Mouse (Mus musculus): Measurements from ENCODE around the gene Gna13. TPM values are rescaled to one million over a fixed set of nuclear protein-coding genes. Genes with fewer than 3 reads are reported as not detected.
A peak's percentile ranks its signal among the peaks of the same experiment; 100 is the strongest.

Gene Gna13
- polyA plus RNA-seq, 1 experiment = 22.0 TPM

DNA sequence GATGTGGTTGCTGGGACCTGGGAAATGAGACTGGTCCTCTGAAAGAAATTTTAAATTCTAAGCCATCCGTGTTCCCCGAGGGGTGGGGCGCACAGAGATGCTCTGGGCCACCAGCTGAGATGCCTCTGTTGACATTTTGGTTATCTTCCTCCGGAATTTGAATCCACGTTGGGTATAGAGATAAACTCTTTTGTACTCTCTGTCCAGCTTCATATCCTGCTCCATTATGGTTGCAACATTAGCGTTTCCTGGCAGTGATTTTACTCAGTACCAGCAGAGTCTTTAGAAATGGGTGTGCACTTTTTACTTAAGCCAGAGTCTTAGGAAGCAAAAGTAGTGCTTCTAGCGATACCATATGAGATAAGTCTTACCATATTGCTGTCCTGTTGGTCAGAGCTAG lies 15.4 kb downstream of the Gna13 start:
- Histone ChIP-seq H3K4me3 (ENCODE audit: extremely low read depth, insufficient read depth, insufficient read length) (no peak overlapping the region), H3K27ac (ENCODE audit: insufficient read depth, low read length) (no peak overlapping the region), H3K36me3 (ENCODE audit: control insufficient read depth, insufficient read depth, low read length) (no peaks in the 10 kb centered on the region), H3K4me1 (ENCODE audit: control insufficient read depth, insufficient read depth, insufficient read length) (peaks cover 26% of the 10 kb centered on the region), H3K27me3 (ENCODE audit: control insufficient read depth, insufficient read depth, low read length) (no peaks in the 10 kb centered on the region)
- DNase-seq (ENCODE audit: low read depth in 1 of 2, low spot score in 2 of 2) = no peak
- TF ChIP-seq POLR2A (IDR thresholded peaks at IDR 0.05; ENCODE audit: low read depth, low read length) (no peak), CTCF (IDR thresholded peaks at IDR 0.05; ENCODE audit: extremely low read depth, insufficient read depth, insufficient read length, insufficient replicate concordance) (no peak)
- WGBS = 67% methylated on average over 7 of the region's 7 CpGs

DNA sequence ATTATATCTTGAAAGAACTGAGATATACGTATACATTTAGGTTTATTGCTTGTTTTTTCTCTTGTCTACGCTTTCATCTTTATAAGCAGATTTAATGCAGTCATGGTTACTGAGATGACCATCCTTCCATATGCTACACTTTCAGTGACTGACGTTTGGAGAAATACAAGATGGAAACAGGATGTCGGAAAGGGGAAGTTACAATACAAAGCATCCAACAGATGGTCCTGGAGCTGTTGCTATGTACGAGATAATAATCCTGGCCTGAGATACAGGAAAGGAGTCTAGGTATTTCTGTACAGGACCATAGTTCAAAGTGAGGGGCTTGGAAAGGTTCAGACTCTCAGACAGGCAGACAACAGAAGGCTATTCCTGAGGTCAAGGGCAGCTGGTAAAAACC lies 18.0 kb downstream of the Gna13 start:
- Histone ChIP-seq H3K4me1 (ENCODE audit: control insufficient read depth, insufficient read depth, insufficient read length) (peaks cover 21% of the 10 kb centered on the region), H3K27me3 (ENCODE audit: control insufficient read depth, insufficient read depth, low read length) (no peaks in the 10 kb centered on the region), H3K36me3 (ENCODE audit: control insufficient read depth, insufficient read depth, low read length) (0 out of 2 replicates have a peak, but pooled peaks cover 1% of the 10 kb centered on the region), H3K27ac (ENCODE audit: insufficient read depth, low read length) (no peak overlapping the region), H3K4me3 (ENCODE audit: extremely low read depth, insufficient read depth, insufficient read length) (no peak overlapping the region)
- 38% methylated on average over 5 of the region's 5 CpGs for WGBS
- TF ChIP-seq CTCF (IDR thresholded peaks at IDR 0.05; ENCODE audit: extremely low read depth, insufficient read depth, insufficient read length, insufficient replicate concordance) (no peak), POLR2A (IDR thresholded peaks at IDR 0.05; ENCODE audit: low read depth, low read length) (no peak)
- peak in 1 of 2 experiments; percentile 41 for DNase-seq (ENCODE audit: low read depth in 1 of 2, low spot score in 2 of 2)

DNA sequence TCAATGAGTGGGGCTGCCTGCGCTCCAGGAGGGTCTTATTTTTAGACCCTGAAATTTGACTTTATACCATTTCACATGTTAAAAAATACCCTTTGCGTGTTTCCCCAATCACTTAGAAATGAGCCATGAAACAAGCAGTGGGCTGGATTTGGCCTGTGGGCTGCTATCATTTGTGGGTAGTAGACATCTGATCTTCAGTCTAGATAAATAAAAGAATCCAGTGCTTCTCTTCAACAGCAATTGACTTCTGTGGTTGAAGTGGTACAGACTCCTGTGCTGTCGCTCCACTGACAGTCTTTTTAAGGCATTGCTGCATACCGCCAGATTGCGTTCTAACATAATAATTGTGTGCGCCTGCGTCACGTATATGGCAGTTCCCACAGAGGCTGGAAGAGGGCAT lies 22.7 kb downstream of the Gna13 start:
- H3K27ac ChIP-seq (ENCODE audit: insufficient read depth, low read length) = no peak overlapping the region
- TF ChIP-seq CTCF (IDR thresholded peaks at IDR 0.05; ENCODE audit: extremely low read depth, insufficient read depth, insufficient read length, insufficient replicate concordance) (no peak), POLR2A (IDR thresholded peaks at IDR 0.05; ENCODE audit: low read depth, low read length) (no peak)
- WGBS = 85% methylated on average over 8 of the region's 8 CpGs
- no peaks in the 10 kb centered on the region for H3K27me3 ChIP-seq (ENCODE audit: control insufficient read depth, insufficient read depth, low read length)
- peaks cover 3% of the 10 kb centered on the region; the same call in 1 of the 2 replicates for H3K4me1 ChIP-seq (ENCODE audit: control insufficient read depth, insufficient read depth, insufficient read length)
- H3K4me3 ChIP-seq (ENCODE audit: extremely low read depth, insufficient read depth, insufficient read length) = no peak overlapping the region
- no peak for DNase-seq (ENCODE audit: low read depth in 1 of 2, low spot score in 2 of 2)
- 0 out of 2 replicates have a peak, but pooled peaks cover 1% of the 10 kb centered on the region for H3K36me3 ChIP-seq (ENCODE audit: control insufficient read depth, insufficient read depth, low read length)

DNA sequence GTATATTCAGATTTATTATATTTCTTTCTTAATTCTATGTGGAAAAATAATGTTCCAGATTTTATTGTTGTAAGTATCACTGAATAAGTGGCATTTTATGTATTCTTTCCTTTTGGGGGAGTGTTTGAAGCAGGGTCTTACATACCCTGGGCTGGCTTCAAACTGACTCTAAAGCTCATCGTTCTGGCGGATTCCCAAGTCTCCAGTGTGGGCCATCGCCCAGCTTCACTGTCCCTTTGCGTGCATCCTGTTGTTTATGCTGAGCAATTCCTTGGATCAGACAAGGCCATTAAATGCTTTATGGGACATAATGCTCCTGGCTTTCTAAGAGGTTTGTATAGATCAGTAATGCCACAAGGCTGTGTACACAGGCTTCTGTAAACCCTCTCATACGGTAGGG lies 26.4 kb downstream of the Gna13 start:
- TF ChIP-seq POLR2A (IDR thresholded peaks at IDR 0.05; ENCODE audit: low read depth, low read length) (no peak), CTCF (IDR thresholded peaks at IDR 0.05; ENCODE audit: extremely low read depth, insufficient read depth, insufficient read length, insufficient replicate concordance) (no peak)
- no peaks in the 10 kb centered on the region for H3K27me3 ChIP-seq (ENCODE audit: control insufficient read depth, insufficient read depth, low read length)
- no peak overlapping the region for H3K27ac ChIP-seq (ENCODE audit: insufficient read depth, low read length)
- peaks cover 1% of the 10 kb centered on the region; the same call in 1 of the 2 replicates for H3K36me3 ChIP-seq (ENCODE audit: control insufficient read depth, insufficient read depth, low read length)
- H3K4me3 ChIP-seq (ENCODE audit: extremely low read depth, insufficient read depth, insufficient read length) = no peak overlapping the region
- WGBS = 86% methylated on average over 5 of the region's 5 CpGs
- no peaks in the 10 kb centered on the region; the same call in 1 of the 2 replicates for H3K4me1 ChIP-seq (ENCODE audit: control insufficient read depth, insufficient read depth, insufficient read length)
- DNase-seq (ENCODE audit: low read depth in 1 of 2, low spot score in 2 of 2) = no peak

DNA sequence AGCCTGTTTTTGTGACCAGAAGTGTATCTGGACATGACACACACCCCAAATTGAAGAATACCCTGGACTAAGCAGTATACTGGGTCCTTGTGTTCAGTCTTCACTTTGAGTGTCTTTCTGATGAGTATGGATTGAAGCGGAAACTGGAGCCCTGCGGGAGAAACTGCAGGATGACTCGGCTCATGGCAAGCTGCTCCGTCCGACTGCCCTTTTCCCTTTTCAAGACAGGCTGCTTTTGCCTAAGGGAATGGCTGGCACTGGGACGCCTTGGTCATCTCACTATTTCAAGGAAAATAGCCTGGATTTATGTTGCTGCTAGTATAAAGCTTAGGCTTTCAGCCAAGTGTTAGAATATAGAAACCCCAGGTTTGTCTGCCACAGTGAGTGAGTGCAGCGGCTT lies 28.6 kb downstream of the Gna13 start:
- DNase-seq (ENCODE audit: low read depth in 1 of 2, low spot score in 2 of 2) = no peak
- Histone ChIP-seq H3K4me3 (ENCODE audit: extremely low read depth, insufficient read depth, insufficient read length) (no peak overlapping the region), H3K36me3 (ENCODE audit: control insufficient read depth, insufficient read depth, low read length) (peaks cover 6% of the 10 kb centered on the region; the same call in 1 of the 2 replicates), H3K27me3 (ENCODE audit: control insufficient read depth, insufficient read depth, low read length) (no peaks in the 10 kb centered on the region), H3K27ac (ENCODE audit: insufficient read depth, low read length) (no peak overlapping the region), H3K4me1 (ENCODE audit: control insufficient read depth, insufficient read depth, insufficient read length) (no peaks in the 10 kb centered on the region; the same call in 1 of the 2 replicates)
- 95% methylated on average over 7 of the region's 7 CpGs for WGBS
- TF ChIP-seq POLR2A (IDR thresholded peaks at IDR 0.05; ENCODE audit: low read depth, low read length) = no peak
- TF ChIP-seq CTCF (IDR thresholded peaks at IDR 0.05; ENCODE audit: extremely low read depth, insufficient read depth, insufficient read length, insufficient replicate concordance) = no peak

DNA sequence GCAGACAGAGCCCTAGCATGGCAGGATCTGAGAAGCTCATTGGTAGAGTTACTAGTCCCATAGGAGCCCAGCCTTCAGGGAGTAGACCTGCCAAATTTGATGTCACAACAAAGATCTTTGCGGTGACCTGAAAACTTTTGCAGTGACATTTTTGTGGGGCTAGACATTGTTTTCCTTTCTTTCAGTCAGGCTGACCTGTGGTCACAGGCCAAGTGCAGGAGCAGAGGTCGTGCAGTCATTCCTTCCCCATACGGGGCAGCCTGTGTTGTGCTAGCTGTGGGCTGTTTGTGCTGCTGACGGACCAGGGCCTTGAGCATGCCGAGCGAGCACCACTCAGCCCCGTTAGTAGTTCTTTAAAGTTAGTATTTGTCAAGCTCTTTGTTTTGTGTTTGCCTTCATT lies 29.1 kb downstream of the Gna13 start:
- Histone ChIP-seq H3K4me1 (ENCODE audit: control insufficient read depth, insufficient read depth, insufficient read length) (no peaks in the 10 kb centered on the region; the same call in 1 of the 2 replicates), H3K27ac (ENCODE audit: insufficient read depth, low read length) (no peak overlapping the region), H3K27me3 (ENCODE audit: control insufficient read depth, insufficient read depth, low read length) (no peaks in the 10 kb centered on the region), H3K4me3 (ENCODE audit: extremely low read depth, insufficient read depth, insufficient read length) (no peak overlapping the region), H3K36me3 (ENCODE audit: control insufficient read depth, insufficient read depth, low read length) (peaks cover 10% of the 10 kb centered on the region; the same call in 1 of the 2 replicates)
- TF ChIP-seq POLR2A (IDR thresholded peaks at IDR 0.05; ENCODE audit: low read depth, low read length) (no peak), CTCF (IDR thresholded peaks at IDR 0.05; ENCODE audit: extremely low read depth, insufficient read depth, insufficient read length, insufficient replicate concordance) (no peak)
- 85% methylated on average over 7 of the region's 7 CpGs for WGBS
- no peak for DNase-seq (ENCODE audit: low read depth in 1 of 2, low spot score in 2 of 2)

DNA sequence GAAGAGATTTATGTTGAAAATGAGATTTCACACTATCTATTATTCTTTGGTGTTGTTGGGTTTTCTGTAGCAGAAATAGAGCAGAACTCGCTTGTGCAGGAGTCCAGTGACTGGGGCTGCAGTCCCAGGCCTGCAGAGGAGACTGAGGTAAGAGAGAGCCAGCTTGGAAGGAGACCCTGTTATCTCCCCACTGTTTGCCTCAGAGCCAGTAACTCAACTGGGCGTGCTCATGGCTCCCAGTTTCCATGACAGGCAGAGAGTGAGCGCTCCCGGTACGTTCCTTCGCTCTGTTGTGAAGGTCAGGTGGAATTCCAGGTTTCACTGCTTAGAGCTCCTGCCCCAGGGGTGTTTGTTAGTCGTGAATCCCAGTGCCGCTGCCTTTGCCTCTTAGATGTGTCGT lies 30.0 kb downstream of the Gna13 start:
- no peak for DNase-seq (ENCODE audit: low read depth in 1 of 2, low spot score in 2 of 2)
- Histone ChIP-seq H3K4me3 (ENCODE audit: extremely low read depth, insufficient read depth, insufficient read length) (no peak overlapping the region), H3K36me3 (ENCODE audit: control insufficient read depth, insufficient read depth, low read length) (peaks cover 14% of the 10 kb centered on the region; the same call in 1 of the 2 replicates), H3K27ac (ENCODE audit: insufficient read depth, low read length) (no peak overlapping the region), H3K27me3 (ENCODE audit: control insufficient read depth, insufficient read depth, low read length) (no peaks in the 10 kb centered on the region), H3K4me1 (ENCODE audit: control insufficient read depth, insufficient read depth, insufficient read length) (no peaks in the 10 kb centered on the region)
- TF ChIP-seq CTCF (IDR thresholded peaks at IDR 0.05; ENCODE audit: extremely low read depth, insufficient read depth, insufficient read length, insufficient replicate concordance) = no peak
- TF ChIP-seq POLR2A (IDR thresholded peaks at IDR 0.05; ENCODE audit: low read depth, low read length) = no peak
- 96% methylated on average over 9 of the region's 9 CpGs for WGBS

All from spleen, adult 2 months (tissue).